Mouse (Mus musculus) mature B cell (primary cell): ENCODE measurements around the gene Trim41.
"Not testable (repeated sequence)": the region's sequence is repeated elsewhere in the genome, so short reads cannot be mapped to it uniquely, and the experiment has no call there.

Experiments
- in situ Hi-C: fragments of 300-500 bp; cut with MboI; formaldehyde crosslinking; loops from 2 replicates; pipeline ENCODE4 v1.14.3; 2019

The Trim41 gene

DNA sequence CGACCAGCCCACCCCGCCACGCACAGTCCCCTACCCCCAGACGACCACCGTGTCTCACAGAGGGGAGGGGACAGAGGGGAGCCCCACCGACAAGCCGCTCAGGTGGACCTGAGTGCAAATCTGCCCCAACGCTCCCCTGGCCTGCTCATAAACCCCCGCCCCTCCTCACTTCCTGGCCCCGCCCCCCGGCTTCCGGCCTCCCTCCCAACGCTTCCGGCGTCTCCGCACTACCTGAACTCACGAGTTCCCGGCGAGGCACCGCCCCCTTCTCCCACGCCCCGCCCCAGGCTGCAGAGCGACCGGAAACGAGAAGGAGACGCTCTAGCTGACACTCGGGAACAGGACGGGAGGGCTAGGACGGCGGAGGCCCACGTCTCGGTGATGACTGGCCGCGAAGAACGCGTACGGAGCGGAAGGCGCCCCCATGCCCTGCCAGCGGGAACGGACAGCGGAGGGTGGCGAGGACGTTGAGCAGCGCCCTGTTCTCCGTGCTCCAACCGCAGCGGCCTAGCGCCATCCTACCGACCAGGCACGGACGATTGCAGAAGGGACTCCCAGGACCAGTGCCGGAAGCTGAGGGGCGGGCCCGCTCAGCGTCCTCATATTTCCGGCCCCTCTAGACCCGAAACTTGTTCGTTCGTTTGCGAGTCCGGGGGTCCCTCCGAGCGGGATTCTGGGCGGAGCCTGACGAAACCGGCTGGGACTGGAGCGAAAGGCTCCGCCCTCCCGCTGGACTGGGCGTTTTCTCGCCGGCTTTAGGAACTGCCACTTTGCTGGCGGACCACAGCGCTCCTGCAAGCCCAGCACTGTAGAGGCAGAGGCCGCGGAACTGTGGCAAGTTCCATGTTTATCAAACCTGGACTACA lies at the start of gene Trim41:
Gene Trim41, minus strand, starts transcription at position 554 of the 866 bp plus-strand sequence.
- in situ Hi-C loops = no loop called here

DNA sequence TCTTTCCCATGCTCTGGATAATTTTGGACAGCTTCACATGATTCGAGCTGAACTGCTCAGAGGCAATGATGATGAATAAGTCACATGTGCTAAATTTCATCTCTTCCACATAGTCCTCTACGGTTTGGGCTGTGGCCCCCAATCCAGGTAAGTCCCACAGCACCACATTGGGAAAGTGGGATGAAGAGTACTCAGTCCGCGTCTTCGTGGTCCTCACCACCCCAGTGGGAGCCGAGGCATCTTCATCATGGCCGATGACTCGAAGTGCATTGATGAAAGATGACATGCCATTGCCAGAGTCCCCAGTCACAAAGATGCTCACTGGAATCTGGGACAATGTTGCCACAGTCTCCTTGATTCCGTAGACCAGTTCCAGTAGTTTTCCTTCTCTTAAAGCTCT lies 49.3 kb upstream of the Trim41 start:
- in situ Hi-C loops = no loop called here

DNA sequence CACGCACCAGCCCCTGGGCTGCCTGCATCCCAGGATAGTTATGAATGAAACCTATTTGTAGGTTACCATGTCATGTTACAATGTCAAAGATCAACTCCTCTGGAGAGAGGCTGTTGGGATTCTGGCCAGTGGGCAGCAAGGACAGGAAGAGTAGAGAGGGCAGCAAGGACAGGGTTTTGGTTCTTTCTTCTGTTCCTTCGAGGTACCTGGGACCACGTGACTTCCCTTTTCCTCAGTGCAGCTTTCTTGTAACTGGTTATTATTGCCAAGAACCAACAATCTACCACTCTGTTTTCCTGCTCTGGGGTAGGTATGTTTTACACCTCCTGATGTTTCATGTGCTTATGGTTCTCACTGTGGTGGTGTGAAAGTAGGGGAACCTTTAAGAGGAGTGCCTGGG lies 46.7 kb upstream of the Trim41 start:
- in situ Hi-C loops = loop anchor here (5.0 kb wide), 1 partner anchor 233 kb away; no protein-coding TSS in a partner anchor

DNA sequence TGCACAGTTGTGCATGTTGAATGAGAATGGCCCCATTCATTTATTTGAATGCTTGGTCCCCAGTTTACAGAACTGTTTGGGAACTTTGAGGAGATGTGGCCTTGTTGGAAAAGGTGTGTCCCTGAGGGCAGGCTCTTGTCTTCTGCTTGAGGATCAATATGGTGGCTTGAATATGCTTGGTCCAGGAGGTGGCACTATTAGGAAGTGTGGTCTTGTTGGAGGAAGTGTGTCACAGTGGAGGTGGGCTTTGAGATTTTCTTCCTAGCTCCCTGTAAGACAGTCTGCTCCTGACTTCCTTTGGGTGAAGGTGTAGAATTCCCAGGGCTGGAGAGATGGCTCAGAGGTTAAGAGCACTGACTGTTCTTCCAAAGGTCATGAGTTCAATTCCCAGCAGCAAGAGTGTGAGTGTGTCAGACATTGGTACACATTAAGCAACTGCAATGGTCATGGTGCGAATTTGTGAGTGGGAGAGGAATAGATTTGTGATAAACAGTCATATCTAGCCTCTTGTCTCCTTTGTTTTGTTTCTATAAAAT lies 45.7 kb upstream of the Trim41 start:
- in situ Hi-C loops = loop anchor here (5.0 kb wide), 1 partner anchor 234 kb away; no protein-coding TSS in a partner anchor

DNA sequence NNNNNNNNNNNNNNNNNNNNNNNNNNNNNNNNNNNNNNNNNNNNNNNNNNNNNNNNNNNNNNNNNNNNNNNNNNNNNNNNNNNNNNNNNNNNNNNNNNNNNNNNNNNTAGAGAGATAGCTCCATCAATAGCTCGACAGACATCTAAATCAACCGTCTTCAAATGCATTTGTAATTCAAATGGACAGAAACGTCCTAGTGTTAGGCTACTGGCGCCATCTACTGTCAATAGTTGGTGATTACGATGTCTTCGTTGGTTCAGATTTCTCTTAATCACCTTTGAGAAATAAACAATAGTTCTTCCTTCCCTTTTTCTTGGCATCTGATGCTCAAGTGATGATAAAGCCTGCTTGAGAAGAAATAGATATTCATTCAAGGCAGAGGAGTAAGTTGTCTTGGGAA lies 41.9 kb upstream of the Trim41 start:
- in situ Hi-C loops = loop anchor here (5.0 to 10.0 kb wide), 2 partner anchors 72 to 386 kb away; partner anchors contain the start of gene Mgat1

DNA sequence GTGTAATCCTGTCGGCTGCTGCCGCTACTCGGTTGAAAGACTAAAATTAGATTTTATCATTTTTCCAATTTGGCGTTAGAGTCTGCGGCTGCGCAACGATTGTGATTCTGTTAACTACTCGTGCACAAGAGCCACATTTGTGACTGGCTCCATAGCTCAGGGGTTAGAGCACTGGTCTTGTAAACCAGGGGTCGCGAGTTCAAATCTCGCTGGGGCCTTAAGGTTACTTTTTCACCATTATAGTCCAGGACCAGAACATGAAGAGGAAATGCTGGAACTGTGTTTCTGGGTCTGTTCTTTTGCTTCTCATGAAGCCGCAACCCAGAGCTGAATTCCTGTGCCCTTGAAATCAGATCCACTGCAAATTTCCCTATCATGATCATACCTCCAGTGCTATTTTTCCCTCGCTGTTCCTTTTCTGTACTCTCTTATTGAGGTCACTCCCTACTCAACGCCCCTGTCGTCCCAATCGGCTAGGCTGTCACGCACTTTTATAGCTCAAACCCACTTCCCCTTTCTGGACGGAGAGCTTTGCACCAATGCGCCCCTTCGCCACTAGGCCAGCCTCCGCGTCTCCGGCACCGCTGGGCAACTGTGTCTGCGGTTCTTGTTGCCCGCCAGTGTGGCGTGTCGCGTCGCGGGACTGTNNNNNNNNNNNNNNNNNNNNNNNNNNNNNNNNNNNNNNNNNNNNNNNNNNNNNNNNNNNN lies 36.5 kb upstream of the Trim41 start:
- in situ Hi-C loops = loop anchor here (10.0 kb wide), 1 partner anchor 391 kb away; the partner anchor contains the start of gene Mgat1

DNA sequence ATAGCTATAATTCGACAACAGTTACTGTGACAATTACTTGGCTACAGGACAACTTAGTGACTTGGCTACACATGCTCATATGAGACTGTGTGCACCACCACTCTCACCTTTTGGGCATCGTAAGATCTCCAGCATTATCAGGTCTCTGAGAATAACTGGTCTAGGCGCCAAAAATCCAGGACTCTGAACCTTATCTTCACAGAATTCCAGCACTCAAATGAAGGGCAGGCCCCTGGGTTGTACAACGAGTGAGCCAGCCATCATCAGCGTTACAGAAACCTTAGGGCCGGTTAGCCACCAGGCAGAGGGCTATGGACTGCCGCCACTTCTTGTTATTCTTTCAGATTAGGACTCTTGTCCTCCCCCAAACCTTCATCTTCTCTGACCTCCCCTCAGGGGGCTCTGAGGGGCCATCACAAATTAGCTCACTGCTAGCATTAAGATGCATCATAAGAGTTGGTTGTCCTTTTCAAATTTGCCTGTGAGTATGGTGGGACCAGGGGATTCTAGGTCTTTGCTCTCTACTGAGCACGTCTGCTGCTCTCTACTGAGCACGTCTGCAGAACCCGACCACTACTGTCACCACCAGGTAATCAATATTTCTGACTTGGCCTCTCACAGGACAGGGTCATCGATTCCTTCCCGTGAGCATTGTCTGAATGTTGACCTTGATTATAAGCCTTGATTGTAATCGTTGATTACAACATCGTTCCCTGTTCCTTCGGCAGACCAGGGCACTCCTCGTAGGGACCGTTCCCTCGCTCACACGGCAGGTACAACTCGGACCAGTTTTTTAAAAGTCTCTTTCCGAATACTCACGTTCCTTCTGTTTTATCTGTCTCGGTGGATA lies 35.7 kb upstream of the Trim41 start:
- in situ Hi-C loops = loop anchor here (10.0 kb wide), 1 partner anchor 392 kb away; the partner anchor contains the start of gene Mgat1

DNA sequence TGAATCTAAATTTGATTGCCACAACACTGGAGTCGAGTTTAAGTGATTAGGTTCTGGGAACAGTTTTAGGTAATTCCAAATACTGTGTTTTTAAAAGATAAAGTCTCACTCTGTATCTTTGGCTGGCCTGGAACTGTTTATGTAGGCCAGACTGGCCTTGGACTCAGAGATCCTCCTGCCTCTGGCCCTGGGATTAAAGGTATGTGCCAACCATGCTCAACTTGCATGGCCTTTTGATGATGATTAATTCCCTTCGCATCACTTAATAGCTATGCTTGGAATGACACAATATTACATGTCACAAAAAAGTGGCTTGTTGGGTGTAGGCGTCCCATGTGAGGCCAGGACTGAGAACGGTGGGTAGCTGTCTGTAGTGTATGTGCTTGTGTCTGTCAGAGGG lies 35.0 kb upstream of the Trim41 start:
- in situ Hi-C loops = loop anchor here (10.0 kb wide), 1 partner anchor 393 kb away; the partner anchor contains the start of gene Mgat1

DNA sequence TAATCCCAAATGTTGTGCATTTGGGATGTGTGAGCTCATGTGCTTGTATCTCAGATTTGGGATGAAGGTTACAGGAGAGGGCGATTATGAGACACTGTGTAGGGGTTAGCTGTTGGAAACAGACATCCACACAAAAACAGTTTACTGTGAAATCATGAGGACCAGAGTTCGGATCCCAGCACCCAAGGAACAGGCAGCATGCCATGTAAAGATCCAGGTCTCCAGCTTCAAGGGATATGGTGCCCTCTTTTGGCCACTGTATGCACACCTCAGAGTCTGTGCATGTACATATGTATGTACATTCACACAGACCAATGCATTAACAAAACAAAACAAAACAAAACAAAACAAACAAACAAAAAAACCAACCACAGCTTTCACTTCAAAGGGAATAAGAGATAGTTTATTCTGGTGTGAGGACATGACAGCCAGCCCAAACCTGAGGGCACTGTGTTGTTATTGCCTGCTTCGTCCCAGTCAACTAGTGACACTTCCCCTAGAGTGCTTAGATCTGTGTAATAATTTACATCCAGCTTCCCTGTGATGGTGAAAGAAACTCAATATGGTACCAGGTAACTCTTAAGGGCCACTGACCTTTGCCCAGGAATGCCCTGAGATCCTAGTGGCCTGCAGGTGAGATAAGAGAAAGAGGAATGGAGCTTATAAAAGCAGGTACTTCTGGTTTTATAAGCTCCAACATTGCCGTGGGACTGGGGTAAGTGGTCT lies 34.3 kb upstream of the Trim41 start:
- in situ Hi-C loops = loop anchor here (10.0 kb wide), 1 partner anchor 393 kb away; the partner anchor contains the start of gene Mgat1

DNA sequence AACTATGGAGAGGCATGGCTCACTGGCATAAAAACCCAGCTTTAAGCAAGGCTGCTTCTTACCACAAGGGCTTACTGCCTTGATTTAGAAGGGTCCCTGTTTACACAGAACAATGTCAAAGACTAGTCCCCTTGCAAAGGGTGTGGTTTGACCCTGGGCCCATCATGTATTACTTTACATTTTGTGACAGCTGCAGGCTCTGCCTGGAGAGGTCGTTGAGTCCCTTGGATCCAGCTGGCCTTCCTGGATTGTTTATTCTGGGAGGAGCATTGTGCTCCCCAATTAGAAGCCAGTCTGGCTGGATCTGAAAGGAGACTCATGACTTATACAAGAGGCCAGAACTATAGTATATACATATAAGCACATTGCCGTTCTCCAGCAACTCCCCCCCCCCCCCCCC lies 33.1 kb upstream of the Trim41 start:
- in situ Hi-C loops = loop anchor here (10.0 kb wide), 1 partner anchor 395 kb away; the partner anchor contains the start of gene Mgat1

DNA sequence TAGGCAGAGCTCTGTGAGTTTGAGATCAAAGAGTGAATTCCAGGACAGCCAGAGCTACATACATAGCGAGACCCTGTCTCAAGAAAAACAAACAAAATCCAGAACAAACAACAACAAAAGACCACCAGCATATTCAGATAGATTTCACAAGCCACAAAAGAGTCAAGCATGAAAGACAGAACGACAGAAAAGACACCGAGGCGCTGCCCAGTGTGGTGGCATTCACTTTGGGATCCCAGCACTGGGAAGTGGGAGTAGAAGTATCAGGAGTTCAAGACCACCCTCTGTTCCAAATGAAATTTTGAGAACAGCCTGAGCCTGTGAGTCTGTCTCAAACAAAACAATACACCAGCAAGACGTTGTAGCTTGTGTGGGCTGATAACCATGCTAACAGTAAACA lies 29.7 kb upstream of the Trim41 start:
- in situ Hi-C loops = no loop called here

DNA sequence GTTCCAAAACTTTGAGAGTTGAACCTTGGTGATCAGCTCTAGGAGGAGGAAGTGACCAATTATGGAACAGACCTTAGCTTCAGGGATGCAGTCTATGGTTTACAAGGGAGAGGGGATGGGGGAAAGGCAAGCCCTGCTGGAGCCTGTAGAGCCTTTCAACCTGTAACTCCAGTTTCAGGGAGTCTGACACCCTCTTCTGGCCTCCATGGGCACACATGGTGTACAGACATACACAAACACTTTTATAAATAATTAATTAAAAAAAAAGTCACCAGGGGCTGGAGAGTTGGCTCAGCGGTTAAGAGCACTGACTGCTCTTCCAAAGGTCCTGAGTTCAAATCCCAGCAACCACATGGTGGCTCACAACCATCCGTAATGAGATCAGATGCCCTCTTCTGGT lies 29.2 kb upstream of the Trim41 start:
- in situ Hi-C loops = not testable (repeated sequence)

DNA sequence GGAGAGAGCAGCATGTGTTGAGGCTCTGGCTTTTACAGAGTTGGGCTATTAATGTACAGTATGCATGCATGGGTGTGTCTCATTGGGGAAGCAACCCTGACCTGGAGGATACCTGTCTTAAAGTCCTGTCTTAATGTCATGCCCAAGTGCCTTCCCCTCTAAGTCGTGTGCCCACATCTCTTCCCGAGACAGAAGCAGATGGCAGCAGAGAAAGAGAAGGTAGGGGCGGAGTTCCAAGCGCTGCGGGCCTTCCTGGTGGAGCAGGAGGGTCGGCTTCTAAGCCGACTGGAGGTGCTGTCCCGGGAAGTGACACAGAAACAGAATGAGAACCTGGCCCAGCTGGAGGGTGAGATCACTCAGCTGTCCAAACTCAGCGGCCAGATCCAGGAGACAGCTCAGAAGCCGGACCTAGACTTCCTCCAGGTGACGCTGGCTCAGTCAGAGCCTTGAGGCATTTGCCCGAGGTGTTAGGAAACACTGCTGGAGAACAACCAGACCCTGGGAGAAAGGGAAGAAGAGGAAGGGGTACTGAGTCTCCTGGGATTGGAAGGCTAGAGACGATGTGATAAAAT lies 28.2 kb upstream of the Trim41 start:
- in situ Hi-C loops = no loop called here

DNA sequence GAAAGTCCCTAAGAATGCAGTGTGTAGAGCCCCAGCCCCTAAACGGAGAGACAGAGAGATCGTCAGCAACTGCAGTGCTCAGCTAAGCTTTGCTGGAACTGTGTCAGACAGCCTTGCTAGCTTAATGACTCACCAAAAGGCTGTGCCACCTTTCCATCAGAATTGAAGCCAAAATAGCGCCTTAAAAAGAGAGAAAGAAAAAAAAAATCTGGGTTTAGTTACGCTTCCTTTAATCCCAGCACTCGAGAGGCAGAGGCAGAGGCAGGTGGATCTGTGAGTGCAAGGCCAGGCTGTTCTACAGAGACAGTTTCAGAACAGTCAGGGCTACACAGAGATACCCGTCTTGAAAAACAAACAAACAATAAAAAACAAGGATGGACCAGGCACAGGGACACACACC lies 27.2 kb upstream of the Trim41 start:
- in situ Hi-C loops = no loop called here

DNA sequence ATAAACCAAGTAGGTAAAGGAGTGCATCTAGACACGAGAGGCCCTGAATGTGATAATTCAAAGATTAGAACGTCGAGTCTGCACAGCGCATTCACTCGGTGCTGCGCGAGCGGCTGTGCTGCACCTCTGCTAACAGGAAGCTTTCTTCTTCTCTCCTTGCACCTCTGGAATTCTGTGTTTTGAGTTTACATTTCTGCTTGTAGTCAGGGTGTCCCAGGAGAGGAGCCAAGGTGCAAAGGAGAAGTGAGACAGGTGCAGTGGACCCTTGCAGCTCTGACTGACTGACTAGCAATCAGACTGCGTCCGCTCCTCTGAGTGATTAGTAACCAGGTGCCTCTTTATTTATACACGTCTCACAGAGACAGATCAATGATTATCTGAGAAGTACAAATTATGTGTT lies 26.0 kb upstream of the Trim41 start:
- in situ Hi-C loops = no loop called here

DNA sequence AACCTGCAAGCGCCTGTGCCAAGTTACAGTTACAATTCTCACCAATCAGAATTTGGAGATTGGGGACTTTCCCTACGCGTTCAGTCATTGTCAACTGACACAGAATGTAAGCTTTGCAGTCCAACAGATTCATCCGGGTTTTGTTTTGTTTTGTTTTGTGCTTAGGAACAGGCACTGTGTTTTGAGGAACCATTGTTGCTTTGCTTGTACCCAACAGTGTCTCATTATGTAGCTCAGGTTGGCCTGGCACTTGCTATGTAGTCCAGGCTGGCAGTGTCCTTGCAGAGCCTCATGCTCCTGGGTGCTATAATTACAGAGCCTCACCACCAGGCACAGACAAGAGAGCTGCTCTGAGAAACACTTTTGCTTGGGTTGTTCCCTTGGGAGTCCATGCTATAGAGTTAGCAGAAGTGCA lies 25.2 kb upstream of the Trim41 start:
- in situ Hi-C loops = no loop called here

DNA sequence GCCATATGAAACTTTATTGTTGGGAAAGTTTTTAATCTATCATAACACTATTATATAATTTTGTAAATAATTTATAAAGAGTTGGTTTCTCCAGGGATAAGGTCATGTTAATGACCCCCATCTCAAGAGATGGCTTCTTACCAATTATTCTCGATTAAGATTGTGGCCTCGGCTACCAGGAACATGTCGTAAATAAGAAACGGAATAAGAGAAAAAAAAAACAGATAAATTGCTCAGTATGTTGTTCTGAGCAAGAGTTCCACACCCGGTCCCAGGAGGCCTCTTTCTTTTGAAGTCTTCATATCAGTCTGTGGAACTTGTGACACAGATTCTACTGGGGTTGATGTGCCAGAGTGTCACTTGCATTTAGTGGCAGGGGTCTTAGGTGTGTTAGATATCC lies 24.1 kb upstream of the Trim41 start:
- in situ Hi-C loops = no loop called here

DNA sequence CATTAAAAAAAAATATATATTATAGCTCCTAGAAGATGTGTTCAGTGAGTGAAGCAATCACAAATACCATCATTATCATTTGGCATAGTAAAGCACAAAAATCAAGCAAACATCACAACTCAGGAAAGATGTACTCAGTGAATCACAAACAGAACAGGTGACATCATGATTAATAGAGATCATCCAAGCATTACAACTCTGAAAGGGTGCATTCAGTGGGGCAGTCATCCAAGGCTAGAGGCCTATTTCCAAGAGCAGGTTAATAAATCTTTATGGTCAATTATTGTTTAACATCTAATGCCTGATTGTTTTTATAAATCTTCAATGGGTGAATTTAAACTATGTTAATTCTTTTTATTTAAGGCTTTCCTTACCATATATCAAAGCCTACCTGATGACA lies 23.7 kb upstream of the Trim41 start:
- in situ Hi-C loops = no loop called here

DNA sequence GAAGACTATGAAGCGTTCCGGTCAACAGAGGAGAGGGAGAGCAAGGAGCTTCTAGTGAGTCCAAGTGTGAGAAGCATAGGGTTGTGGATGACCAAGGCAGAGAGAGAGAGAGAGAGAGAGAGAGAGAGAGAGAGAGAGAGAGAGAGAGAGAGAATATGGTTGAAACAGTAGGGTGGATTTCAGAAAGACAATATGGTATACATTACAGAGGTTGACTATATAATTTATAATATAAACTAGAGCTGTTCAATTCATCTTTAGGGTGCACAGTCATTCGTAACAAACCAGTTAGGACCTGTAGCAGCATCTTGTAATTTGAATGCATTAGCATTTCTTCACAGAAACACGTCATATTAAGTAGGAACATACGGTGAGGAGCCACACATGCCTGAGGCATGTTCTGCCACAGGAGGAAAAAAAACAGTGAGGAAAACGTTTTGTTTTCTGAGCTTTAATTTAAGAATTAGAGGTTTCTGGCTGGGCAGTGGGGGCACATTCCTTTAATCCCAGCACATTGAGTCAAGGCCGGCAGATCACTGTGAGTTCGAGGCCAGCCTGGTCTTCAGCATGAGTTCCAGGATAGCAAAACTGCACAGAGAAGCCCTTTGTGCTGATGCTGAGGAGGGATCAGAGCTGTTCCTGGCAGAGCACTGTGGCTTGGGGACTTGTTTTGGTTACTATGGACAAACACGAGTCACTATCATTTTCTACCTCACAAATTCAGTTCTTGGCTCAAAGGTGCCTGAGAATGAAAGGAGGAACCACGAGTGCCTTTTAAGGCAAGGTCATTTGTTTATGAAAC lies 21.9 kb upstream of the Trim41 start:
- in situ Hi-C loops = no loop called here
